Mouse (Mus musculus) right cerebral cortex, postnatal 25 days (tissue): ENCODE results near the gene Zfp541.

Source experiments
- DNase-seq: peaks from one replicate; pipeline ENCODE4 v3.0.0; 2022

The Zfp541 gene

DNA sequence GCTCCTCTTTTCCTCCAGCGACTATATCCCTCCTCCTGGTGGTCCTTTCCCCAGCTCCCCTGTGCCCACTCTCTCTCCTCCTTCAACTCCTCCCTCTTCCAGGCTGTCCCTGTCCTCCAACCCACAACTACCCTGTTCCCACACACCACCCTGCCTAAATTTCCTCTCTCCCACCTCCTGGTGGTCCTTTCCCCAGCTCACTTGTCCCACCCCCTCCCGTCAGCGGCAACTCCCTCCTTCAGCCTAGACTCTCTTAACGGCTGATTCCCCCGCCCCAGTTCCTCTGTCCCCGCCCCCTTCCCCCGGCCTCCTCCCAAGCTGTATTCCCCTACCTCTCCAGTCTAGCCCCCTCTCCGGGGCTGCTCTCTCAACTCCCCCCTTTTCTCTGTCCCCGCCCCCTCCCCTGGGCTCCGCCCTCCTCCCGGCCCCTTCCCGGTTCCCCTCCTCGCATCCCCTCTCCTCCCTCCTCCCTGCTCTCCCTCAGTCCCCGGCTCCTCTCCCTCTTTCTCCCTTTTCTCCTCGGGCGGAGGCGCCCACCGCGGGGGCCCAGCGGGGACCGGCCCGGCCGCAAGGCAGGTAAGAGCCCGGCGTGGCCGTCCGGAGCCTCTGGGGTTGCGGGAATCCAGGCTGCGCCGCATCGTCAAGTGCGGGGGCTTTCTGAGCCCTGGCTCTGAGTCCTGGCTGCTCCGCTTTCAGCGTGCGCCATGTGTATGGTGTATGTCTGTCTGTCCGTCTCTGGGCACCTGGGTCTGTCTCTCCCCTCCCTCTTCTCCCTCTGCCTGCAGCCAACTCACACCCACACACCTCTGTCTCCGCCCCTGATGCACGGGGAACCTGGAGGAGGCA lies 68.5 kb downstream of the Zfp541 start:
- peak; percentile 69 for DNase-seq

DNA sequence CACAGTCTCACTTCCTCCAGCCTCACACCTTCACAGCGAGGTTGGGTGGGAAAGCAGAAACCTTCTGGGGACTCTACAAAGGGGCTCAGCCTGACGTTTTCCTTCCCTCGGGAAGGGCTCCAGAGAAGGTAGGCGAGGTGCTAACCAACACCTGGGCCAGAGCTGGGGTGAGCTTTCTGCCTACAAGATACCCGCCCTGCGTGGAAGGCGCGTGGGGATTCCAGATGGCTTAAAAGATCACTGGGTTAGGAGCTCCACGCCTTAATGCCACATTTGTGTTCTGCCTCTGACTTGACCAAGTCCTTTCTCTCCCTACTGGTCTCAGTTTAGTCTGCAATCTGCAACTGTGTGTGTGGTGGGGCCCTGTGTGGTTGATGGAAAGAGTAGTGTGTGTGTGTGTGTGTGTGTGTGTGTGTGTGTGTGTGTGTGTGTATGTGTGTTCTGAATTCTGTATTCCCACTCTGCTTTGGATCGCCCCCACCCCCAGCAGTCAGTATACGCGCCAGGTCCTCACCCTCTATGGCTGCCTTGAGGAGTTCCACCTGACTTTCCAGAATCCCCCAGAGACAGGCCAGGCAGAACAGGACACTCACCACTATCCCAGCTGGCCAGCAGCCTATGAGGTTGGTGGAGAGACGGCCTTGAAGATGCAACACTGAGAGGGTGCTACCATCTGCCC lies 69.5 kb downstream of the Zfp541 start:
- no peak for DNase-seq

DNA sequence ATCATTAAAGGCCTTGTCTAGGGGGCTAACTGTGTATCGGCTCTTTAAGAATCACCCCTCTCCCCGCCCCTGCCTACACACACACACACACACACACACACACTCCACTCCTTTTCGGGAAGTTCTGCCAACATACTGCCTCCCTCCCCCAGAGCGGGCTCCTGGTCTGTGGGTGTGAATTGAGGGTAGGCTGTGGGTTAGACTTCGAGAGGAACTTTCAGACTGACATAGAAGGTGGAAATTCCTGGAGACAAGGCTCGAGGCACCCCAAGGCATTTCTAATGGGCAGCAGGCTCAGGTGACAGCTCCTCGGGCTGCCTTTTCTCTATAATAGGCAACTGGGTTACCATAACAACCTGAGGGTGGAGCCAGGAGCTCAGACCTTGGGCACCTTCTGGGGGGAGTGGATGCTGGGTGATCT lies 70.6 kb downstream of the Zfp541 start:
- no peak for DNase-seq

DNA sequence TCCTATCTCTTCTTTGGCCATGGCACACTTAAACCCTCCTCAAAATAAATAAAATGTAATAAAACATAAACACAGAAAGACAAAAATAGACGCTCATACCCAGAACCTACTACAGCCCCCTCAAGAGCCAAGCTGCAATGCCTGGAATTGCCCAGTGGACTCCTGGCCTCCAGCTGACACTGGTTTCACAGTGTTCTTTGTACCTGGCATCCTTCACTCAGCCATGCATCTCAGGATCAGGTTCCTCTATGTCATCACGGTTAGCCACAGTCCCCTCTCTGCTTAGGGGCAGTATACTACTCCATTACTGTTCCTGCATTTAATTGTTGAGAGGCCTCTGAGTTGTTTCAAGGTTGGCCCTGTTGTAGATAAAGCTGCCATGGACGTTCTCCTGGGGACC lies 71.3 kb downstream of the Zfp541 start:
- no peak for DNase-seq

DNA sequence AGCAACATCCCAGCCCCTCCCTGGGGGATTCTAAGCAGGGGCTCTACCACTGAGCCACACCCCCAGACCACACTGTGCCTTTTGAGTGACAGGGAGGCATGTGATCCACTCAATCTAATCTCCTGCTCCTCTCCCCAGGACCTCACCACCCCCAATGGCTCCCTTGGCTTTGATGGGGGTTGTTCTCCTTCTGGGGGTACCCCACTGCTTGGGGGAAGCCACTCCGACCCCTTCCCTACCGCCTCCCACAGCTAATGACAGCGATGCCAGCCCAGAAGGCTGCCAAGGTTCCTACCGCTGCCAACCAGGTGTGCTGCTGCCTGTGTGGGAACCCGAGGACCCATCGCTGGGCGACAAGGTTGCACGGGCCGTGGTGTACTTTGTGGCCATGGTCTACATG lies 72.1 kb downstream of the Zfp541 start:
- DNase-seq: no peak

DNA sequence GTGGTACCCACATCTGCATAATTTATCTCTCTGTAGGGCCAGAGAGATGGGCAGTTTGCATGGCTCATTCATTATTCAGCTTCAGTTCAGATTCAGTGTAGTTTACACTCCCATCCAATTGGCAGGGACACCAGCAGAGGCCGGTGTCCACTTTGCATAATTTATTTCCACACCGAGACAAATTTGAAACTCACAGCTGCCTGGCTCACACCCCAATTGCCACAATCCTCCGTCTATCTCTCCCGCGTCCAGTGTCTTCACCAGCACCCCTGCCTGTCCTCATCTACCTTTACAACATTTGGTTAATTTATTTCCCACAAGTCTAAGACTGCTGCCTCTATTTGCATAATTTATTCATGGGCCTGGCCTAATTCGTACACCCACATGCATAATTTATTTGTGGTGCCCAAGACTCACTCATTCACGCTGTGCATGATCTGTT lies 73.4 kb downstream of the Zfp541 start:
- no peak for DNase-seq
